Mouse (Mus musculus): ENCODE results near the gene Smim24. TPM values are rescaled to one million over a fixed set of nuclear protein-coding genes. Genes with fewer than 3 reads are reported as not detected.

Smim24 gene
- total and polyA plus RNA-seq, 2 experiments: 1.3 to 4.1 TPM

DNA sequence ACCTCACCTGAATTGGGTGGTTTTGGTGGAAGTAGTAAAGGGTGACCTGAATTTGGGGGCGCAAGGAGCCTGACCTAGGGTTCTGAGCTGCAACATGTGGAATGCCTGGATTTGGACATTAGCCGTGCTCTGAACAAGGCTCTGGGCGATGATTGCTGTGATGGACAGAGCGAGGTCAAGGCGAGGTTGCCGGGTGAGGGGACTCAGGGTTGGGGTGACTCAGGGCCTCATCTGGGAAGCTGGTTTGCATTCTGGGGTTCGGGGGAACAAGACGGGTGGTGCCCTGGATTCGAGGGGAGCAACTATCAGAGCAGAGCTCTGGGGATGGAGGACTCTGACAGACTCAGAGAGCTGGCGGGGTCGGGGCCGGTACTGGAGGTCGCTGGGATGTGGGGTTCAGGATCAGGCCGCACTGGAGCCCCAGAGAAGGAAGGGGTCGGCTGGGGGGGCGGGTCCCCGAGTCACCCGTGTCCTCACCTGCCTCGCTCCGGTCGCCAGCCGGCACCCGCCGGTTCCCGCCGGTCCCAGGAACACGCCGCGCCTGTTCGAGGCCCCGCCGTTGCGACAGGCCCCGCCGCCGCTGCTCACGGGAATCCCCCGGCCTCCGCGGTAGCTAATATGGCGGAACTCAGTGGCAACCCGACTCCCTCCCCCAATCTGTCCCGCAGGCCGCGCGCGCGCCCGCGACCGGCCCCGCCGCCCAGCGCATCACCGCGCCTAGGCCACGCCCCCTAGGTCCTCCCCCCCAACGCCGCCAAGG lies 14.9 kb upstream of the Smim24 start, which contains the start of gene Fzr1:
Gene Fzr1, minus strand, starts transcription at position 724 of the 760 bp plus-strand sequence.
- peaks cover 20% of the 10 kb centered on the region; the same call in 1 of the 2 replicates for H3K79me2 ChIP-seq (ENCODE audit: control insufficient read depth, insufficient read depth, low read length)
- H3K4me3 ChIP-seq (ENCODE audit: insufficient read depth, low read depth, low read length): peak within 1 kb of the TSS; percentile 77
- no peak for DNase-seq (ENCODE audit: extremely low read depth, low read depth, low spot score)
- peak within 1 kb of the TSS; percentile 60 for H3K27ac ChIP-seq (replicated peaks; ENCODE audit: insufficient read depth, low read depth, low read length)
- H3K4me1 ChIP-seq (ENCODE audit: control insufficient read depth, insufficient read depth, low read length): peaks cover 10% of the 10 kb centered on the region
- WGBS: under 1% methylated on average over 57 of the region's 59 CpGs
- peak within 1 kb of the TSS; percentile 90 for H3K9ac ChIP-seq (ENCODE audit: low read depth, low read length)
- H3K36me3 ChIP-seq (ENCODE audit: control insufficient read depth, insufficient read depth, low read length): no peaks in the 10 kb centered on the region
- TF ChIP-seq POLR2A (IDR thresholded peaks at IDR 0.05; ENCODE audit: extremely low read depth, insufficient read depth, low read length): peak; percentile 51; the same call in 1 of the 2 replicates
- no peak for TF ChIP-seq CTCF (IDR thresholded peaks at IDR 0.05; ENCODE audit: low read depth, low read length)
- H3K27me3 ChIP-seq (ENCODE audit: control insufficient read depth, insufficient read depth, low read length): no peaks in the 10 kb centered on the region

DNA sequence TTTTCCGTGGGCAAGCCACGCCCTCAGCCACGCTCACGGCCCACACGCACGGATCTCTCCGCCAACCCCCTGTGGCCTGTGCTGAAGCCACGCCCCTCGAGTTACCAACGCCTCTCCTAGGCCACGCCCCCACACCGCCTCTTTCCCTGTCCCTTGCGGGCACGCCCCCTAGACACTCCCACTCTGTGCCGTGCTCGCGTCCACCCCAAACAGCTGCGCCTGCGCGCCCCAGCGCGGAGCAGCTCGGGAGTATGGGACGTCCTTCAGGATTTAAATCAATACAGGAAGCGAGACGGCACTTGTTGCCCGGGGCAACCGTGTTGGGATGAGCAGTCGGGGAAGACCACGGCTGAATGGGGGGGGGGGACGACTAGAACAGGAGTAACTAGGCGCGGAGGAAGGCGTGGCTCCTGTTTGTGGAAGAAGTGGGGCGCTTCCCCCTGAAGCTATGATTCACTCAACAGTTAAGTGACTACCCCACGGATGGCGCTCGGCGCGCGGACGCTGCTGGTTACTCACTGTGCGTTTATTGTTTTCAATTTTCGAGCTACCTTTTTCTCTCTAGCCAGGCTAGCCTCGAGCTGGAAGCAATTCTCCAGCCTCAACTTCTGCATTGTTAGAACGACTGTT lies 14.2 kb upstream of the Smim24 start:
- no peak for TF ChIP-seq POLR2A (IDR thresholded peaks at IDR 0.05; ENCODE audit: extremely low read depth, insufficient read depth, low read length)
- TF ChIP-seq CTCF (IDR thresholded peaks at IDR 0.05; ENCODE audit: low read depth, low read length): no peak
- peaks cover 20% of the 10 kb centered on the region; the same call in 1 of the 2 replicates for H3K79me2 ChIP-seq (ENCODE audit: control insufficient read depth, insufficient read depth, low read length)
- no peaks in the 10 kb centered on the region for H3K27me3 ChIP-seq (ENCODE audit: control insufficient read depth, insufficient read depth, low read length)
- under 1% methylated on average over 46 of the region's 46 CpGs for WGBS
- peaks cover 10% of the 10 kb centered on the region for H3K4me1 ChIP-seq (ENCODE audit: control insufficient read depth, insufficient read depth, low read length)
- peak overlapping the region; percentile 20 for H3K9ac ChIP-seq (ENCODE audit: low read depth, low read length)
- peak; percentile 95 for DNase-seq (ENCODE audit: extremely low read depth, low read depth, low spot score)
- H3K36me3 ChIP-seq (ENCODE audit: control insufficient read depth, insufficient read depth, low read length): no peaks in the 10 kb centered on the region
- H3K4me3 ChIP-seq (ENCODE audit: insufficient read depth, low read depth, low read length): peak overlapping the region; percentile 57
- no peak overlapping the region for H3K27ac ChIP-seq (replicated peaks; ENCODE audit: insufficient read depth, low read depth, low read length)

DNA sequence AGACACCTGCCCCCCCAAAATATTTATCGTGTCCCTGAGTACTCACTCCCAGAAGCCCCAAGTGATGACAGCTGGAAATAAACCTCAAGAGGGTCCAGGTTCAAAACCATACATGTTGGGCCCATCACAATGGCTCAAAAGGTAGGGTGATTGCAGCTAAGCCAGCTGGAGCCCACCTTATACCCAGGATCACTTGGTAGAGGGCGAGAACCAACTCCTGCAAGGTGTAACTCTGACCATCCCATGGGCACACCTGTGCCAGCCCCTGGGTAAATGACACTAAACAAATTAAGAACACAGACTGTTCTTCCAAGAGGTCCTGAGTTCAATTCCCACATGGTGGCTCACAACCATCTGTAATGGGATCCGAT lies 13.7 kb upstream of the Smim24 start:
- Histone ChIP-seq H3K9ac (ENCODE audit: low read depth, low read length) (no peak overlapping the region; the same call in 1 of the 2 replicates), H3K4me3 (ENCODE audit: insufficient read depth, low read depth, low read length) (peak overlapping the region; percentile 57), H3K27ac (replicated peaks; ENCODE audit: insufficient read depth, low read depth, low read length) (no peak overlapping the region), H3K27me3 (ENCODE audit: control insufficient read depth, insufficient read depth, low read length) (no peaks in the 10 kb centered on the region), H3K4me1 (ENCODE audit: control insufficient read depth, insufficient read depth, low read length) (peaks cover 10% of the 10 kb centered on the region), H3K36me3 (ENCODE audit: control insufficient read depth, insufficient read depth, low read length) (no peaks in the 10 kb centered on the region), H3K79me2 (ENCODE audit: control insufficient read depth, insufficient read depth, low read length) (peaks cover 17% of the 10 kb centered on the region; the same call in 1 of the 2 replicates)
- WGBS: 65% methylated on average over 3 of the region's 3 CpGs
- TF ChIP-seq POLR2A (IDR thresholded peaks at IDR 0.05; ENCODE audit: extremely low read depth, insufficient read depth, low read length) (no peak), CTCF (IDR thresholded peaks at IDR 0.05; ENCODE audit: low read depth, low read length) (no peak)
- no peak for DNase-seq (ENCODE audit: extremely low read depth, low read depth, low spot score)

DNA sequence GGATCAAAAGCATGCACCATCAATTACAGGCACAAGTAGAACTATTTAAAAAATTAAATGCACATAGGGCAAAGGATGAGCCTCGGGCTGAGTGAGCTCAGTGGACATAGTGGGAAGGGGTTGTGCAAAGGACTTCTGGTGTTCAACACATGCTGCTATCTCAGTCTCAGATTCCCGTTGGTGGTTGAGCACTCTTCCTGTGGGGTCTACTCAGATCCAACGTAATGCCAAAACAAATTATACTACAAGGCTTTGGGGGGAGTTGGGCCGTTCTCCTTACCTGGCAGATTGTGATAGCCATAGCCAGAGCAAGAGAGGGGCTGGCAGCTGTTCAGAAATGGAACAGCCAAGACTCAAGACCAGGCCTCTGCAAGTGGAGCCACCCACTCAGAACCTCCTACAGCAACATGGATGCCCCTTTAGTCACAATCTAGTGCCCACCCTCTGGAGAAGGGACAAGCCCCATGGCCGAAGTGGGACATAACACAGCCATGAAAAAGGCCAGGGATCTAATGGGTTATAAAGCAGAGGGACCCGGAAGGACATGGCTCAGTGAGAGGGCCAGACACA lies 13.0 kb upstream of the Smim24 start:
- TF ChIP-seq CTCF (IDR thresholded peaks at IDR 0.05; ENCODE audit: low read depth, low read length) (no peak), POLR2A (IDR thresholded peaks at IDR 0.05; ENCODE audit: extremely low read depth, insufficient read depth, low read length) (no peak)
- Histone ChIP-seq H3K4me1 (ENCODE audit: control insufficient read depth, insufficient read depth, low read length) (peaks cover 11% of the 10 kb centered on the region), H3K27ac (replicated peaks; ENCODE audit: insufficient read depth, low read depth, low read length) (no peak overlapping the region), H3K4me3 (ENCODE audit: insufficient read depth, low read depth, low read length) (no peak overlapping the region), H3K79me2 (ENCODE audit: control insufficient read depth, insufficient read depth, low read length) (peaks cover 19% of the 10 kb centered on the region), H3K36me3 (ENCODE audit: control insufficient read depth, insufficient read depth, low read length) (no peaks in the 10 kb centered on the region), H3K9ac (ENCODE audit: low read depth, low read length) (no peak overlapping the region), H3K27me3 (ENCODE audit: control insufficient read depth, insufficient read depth, low read length) (no peaks in the 10 kb centered on the region)
- DNase-seq (ENCODE audit: extremely low read depth, low read depth, low spot score): no peak
- WGBS: 89% methylated on average over 6 of the region's 6 CpGs

DNA sequence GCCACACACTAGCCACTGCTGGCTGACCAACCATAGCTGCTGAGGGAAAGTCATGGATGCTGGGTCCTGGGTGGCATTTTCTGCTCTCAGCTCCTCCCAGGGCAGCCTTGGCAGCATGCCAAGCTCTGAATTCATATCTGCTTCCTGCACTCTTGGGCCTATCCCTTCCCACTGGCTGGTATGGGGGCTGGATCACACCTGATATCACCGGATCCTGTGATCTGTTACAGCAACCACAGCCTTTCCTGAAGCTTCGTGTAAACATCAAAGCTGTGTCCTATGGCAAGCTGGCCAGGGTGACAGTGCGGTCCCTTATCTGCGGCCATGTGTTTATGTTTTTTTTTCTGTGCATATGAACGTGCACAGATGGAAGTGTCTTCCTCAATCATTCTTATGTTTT lies 10.8 kb upstream of the Smim24 start:
- Histone ChIP-seq H3K79me2 (ENCODE audit: control insufficient read depth, insufficient read depth, low read length) (peaks cover 19% of the 10 kb centered on the region), H3K4me3 (ENCODE audit: insufficient read depth, low read depth, low read length) (no peak overlapping the region), H3K27me3 (ENCODE audit: control insufficient read depth, insufficient read depth, low read length) (no peaks in the 10 kb centered on the region), H3K4me1 (ENCODE audit: control insufficient read depth, insufficient read depth, low read length) (peaks cover 16% of the 10 kb centered on the region), H3K27ac (replicated peaks; ENCODE audit: insufficient read depth, low read depth, low read length) (no peak overlapping the region), H3K9ac (ENCODE audit: low read depth, low read length) (no peak overlapping the region), H3K36me3 (ENCODE audit: control insufficient read depth, insufficient read depth, low read length) (no peaks in the 10 kb centered on the region)
- 70% methylated on average over 5 of the region's 5 CpGs for WGBS
- DNase-seq (ENCODE audit: extremely low read depth, low read depth, low spot score): no peak
- TF ChIP-seq POLR2A (IDR thresholded peaks at IDR 0.05; ENCODE audit: extremely low read depth, insufficient read depth, low read length) (no peak), CTCF (IDR thresholded peaks at IDR 0.05; ENCODE audit: low read depth, low read length) (no peak)
